Mouse (Mus musculus) stomach, postnatal 0 days (tissue): ENCODE measurements at regions not wholly inside any gene's neighbourhood (a gene's known extent, or its start where the extent isn't known, plus 50 kb on each side); places are given as distances from the start of the nearest gene placed in this dataset.

ENCODE experiments used
- ATAC-seq: fragments of 200-750 bp; cut with Nextera tagmentation; 2 replicates; pipeline ENCODE4 v1.8.0; 2017; ENCODE audit not compliant: low FRiP score, low TSS enrichment
- DNase-seq: peaks from one replicate; pipeline ENCODE4 v3.0.0-alpha.2; 2016; ENCODE audit warnings: low spot score
- H3K27ac ChIP-seq: fragments of 300-500 bp; sonication (generic); replicated peaks from 2 replicates; pipeline ENCODE4 v1.5.1; 2014; ENCODE audit warnings: mild to moderate bottlenecking, control low read depth
- H3K27me3 ChIP-seq: fragments of 300-500 bp; sonication (generic); 2 replicates; pipeline ENCODE4 v1.6.1; 2014; ENCODE audit warnings: low read length; ENCODE audit not compliant: control insufficient read depth, insufficient read depth
- H3K36me3 ChIP-seq: fragments of 300-500 bp; sonication (generic); 2 replicates; pipeline ENCODE4 v1.6.1; 2014; ENCODE audit warnings: low read length, mixed read lengths; ENCODE audit not compliant: control insufficient read depth, insufficient read depth
- H3K4me1 ChIP-seq: fragments of 300-500 bp; sonication (generic); replicated peaks from 2 replicates; pipeline ENCODE4 v1.6.1; 2014; ENCODE audit warnings: antibody characterized with exemption; ENCODE audit not compliant: control insufficient read depth, insufficient read depth
- H3K4me2 ChIP-seq: fragments of 300-500 bp; sonication (generic); replicated peaks from 2 replicates; pipeline ENCODE4 v1.6.1; 2014; ENCODE audit warnings: low read depth, mild to moderate bottlenecking, control low read depth, moderate library complexity
- H3K4me3 ChIP-seq: fragments of 300-500 bp; sonication (generic); 2 replicates; pipeline ENCODE4 v1.5.1; 2014; ENCODE audit warnings: low read depth, low read length, control low read depth
- H3K9ac ChIP-seq: fragments of 300-500 bp; sonication (generic); 2 replicates; pipeline ENCODE4 v1.6.1; 2014; ENCODE audit warnings: mild to moderate bottlenecking, low read length, control low read depth, mixed read lengths
- H3K9me3 ChIP-seq: fragments of 300-500 bp; sonication (generic); 2 replicates; pipeline ENCODE4 v1.6.1; 2016; ENCODE audit warnings: low read length; ENCODE audit not compliant: control insufficient read depth
- CTCF ChIP-seq: IDR thresholded peaks from 2 replicates; pipeline ENCODE4 v1.5.1; 2016; ENCODE audit warnings: antibody characterized with exemption, low read depth, mild to moderate bottlenecking, moderate library complexity
- EP300 ChIP-seq: optimal IDR thresholded peaks from 2 replicates; pipeline ENCODE3; 2016; ENCODE audit warnings: antibody characterized with exemption
- WGBS: fragments of 180-500 bp; shearing (Covaris S2); extraction: QIAGEN DNeasy Blood & Tissue Kit; methylation state at CpG from one replicate; pipeline ENCODE4 v1.1.7; 2014; 5-methylcytosine and 5-hydroxymethylcytosine counted together

- WGBS: 34% methylated on average over 2 of the region's 2 CpGs
- ATAC-seq: no peak
Observed at GRCm38 (mm10) chr3:111069843-111070242, 819.0 kb upstream of the Prmt6 start.

DNA sequence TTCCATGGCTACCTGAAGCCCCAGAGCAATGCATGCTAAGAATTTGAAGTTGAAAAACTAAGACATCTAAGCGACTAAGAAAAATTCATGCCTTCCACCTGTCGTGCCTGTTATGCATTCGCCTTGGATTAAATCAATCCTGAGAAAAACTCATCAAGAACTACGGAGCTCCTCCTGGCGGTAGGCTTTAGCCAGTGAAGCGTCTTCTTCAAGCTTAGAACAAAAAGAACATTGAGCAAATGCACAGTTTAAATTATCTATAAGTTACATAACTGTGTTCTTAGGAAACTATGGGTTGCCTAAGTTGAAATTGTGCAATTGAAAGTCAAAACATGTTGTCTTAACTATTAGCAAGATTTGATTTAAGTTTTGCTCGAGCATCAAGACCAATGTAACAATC, 818.4 kb upstream of the Prmt6 start:
- ATAC-seq (no peak), DNase-seq (peak; percentile 23)
- Histone ChIP-seq H3K4me1 (no peaks in the 10 kb centered on the region), H3K27me3 (no peaks in the 10 kb centered on the region), H3K4me3 (no peak overlapping the region), H3K9me3 (no peaks in the 10 kb centered on the region), H3K27ac (no peak overlapping the region), H3K9ac (no peak overlapping the region), H3K4me2 (no peak overlapping the region), H3K36me3 (no peaks in the 10 kb centered on the region)
- TF ChIP-seq EP300: no peak
- peak; percentile 79 for TF ChIP-seq CTCF
- WGBS: 16% methylated on average over 7 of the region's 7 CpGs

More at GRCm38 (mm10) chr3:111069843-111070242, 819.0 kb upstream of the Prmt6 start:
- H3K9me3 ChIP-seq: no peaks in the 10 kb centered on the region
- H3K9ac ChIP-seq: no peak overlapping the region
- H3K36me3 ChIP-seq: no peaks in the 10 kb centered on the region
- no peaks in the 10 kb centered on the region for H3K27me3 ChIP-seq
- H3K4me2 ChIP-seq: no peak overlapping the region
- DNase-seq: no peak
- no peaks in the 10 kb centered on the region for H3K4me1 ChIP-seq
- H3K4me3 ChIP-seq: no peak overlapping the region
- no peak overlapping the region for H3K27ac ChIP-seq
- no peak for TF ChIP-seq EP300

DNA sequence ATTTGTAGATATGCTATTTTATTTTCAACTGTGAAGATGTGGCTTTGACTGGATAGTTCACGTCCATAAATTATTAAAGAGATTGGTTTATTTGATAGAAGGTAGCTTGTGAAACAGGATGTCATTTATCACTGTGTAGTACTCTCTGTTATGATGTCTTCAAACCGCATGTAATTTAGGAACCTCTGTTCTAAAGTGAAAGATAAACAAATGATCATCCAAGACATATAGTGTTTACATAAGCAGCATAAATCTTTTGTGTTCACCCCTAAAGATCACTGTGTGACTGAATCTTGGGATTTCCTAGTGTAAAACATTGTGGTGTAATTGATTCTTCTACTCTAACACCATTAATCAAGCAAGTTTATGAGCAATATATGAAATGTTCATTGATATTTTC, 798.8 kb upstream of the Prmt6 start:
- WGBS: 32% methylated on average over 2 of the region's 2 CpGs
- Histone ChIP-seq H3K27ac (no peak overlapping the region), H3K4me2 (no peak overlapping the region), H3K9me3 (no peaks in the 10 kb centered on the region), H3K27me3 (no peaks in the 10 kb centered on the region), H3K4me1 (no peaks in the 10 kb centered on the region), H3K36me3 (no peaks in the 10 kb centered on the region), H3K9ac (no peak overlapping the region), H3K4me3 (no peak overlapping the region)
- DNase-seq (no peak), ATAC-seq (no peak)
- no peak for TF ChIP-seq CTCF
- TF ChIP-seq EP300: no peak
